Mouse (Mus musculus) CH12.LX (cell line): Measurements from ENCODE around the gene Galm. TPM values are rescaled to one million over a fixed set of nuclear protein-coding genes. Genes with fewer than 3 reads are reported as not detected.

Experiments used
- DNase-seq: peaks from one replicate; pipeline ENCODE4 v3.0.0-alpha.2; 2013; ENCODE audit errors: extremely low read depth
- H3K27ac ChIP-seq: 2 replicates; pipeline ENCODE4 v1.5.1; 2012; ENCODE audit warnings: low read depth, mild to moderate bottlenecking, control low read depth, moderate library complexity; ENCODE audit not compliant: insufficient read depth
- H3K27me3 ChIP-seq: replicated peaks from 2 replicates; pipeline ENCODE3; 2012; ENCODE audit warnings: inconsistent platforms
- H3K36me3 ChIP-seq, 2 experiments: replicated peaks in 1 of 2; 2 replicates each; pipeline versions ENCODE3 to v1.6.1; 2012; ENCODE audit warnings: inconsistent platforms in 1 of 2, low read length in 1 of 2, mild to moderate bottlenecking in 1 of 2, mixed read lengths in 1 of 2, moderate library complexity in 1 of 2; ENCODE audit not compliant: control insufficient read depth in 1 of 2, insufficient read depth in 1 of 2
- H3K4me1 ChIP-seq, 2 experiments: 2 replicates each; pipeline ENCODE4 v1.6.1; 2012; ENCODE audit warnings: inconsistent platforms in 1 of 2, moderate library complexity in 1 of 2; ENCODE audit not compliant: insufficient read depth in 2 of 2, control insufficient read depth in 1 of 2
- H3K4me2 ChIP-seq: 2 replicates; pipeline ENCODE4 v1.6.1; 2012; ENCODE audit warnings: low read depth, mild to moderate bottlenecking, control low read depth; ENCODE audit not compliant: poor library complexity, insufficient read depth, severe bottlenecking
- H3K4me3 ChIP-seq, 3 experiments: fragments of 150-350 bp in 1 of 3; sonication (generic) in 1 of 3; replicated peaks in 1 of 3; 2 replicates each; pipeline versions ENCODE3 to v1.5.1; 2011 to 2012; ENCODE audit warnings: low read depth in 2 of 3, low read length in 2 of 3, mild to moderate bottlenecking in 2 of 3, moderate library complexity in 2 of 3, control low read depth in 1 of 3, improper control_type of control experiment in 1 of 3, inconsistent platforms in 1 of 3, mixed read lengths in 1 of 3; ENCODE audit not compliant: poor library complexity in 1 of 3
- H3K79me2 ChIP-seq: replicated peaks from 2 replicates; pipeline ENCODE4 v1.6.1; 2012; ENCODE audit warnings: mild to moderate bottlenecking, moderate library complexity; ENCODE audit not compliant: control insufficient read depth, poor library complexity, insufficient read depth, severe bottlenecking; ENCODE audit errors: extremely low read depth
- H3K9ac ChIP-seq: 2 replicates; pipeline ENCODE4 v1.6.1; 2012; ENCODE audit warnings: low read depth, mild to moderate bottlenecking, control low read depth, moderate library complexity; ENCODE audit not compliant: insufficient read depth
- H3K9me3 ChIP-seq: replicated peaks from 2 replicates; pipeline ENCODE3; 2012; ENCODE audit warnings: low read length, inconsistent platforms, mixed read lengths
- BHLHE40 ChIP-seq: IDR thresholded peaks from 2 replicates; pipeline ENCODE4 v1.6.1; 2011; ENCODE audit warnings: mild to moderate bottlenecking, low read depth, low read length, improper control_type of control experiment
- CHD2 ChIP-seq: IDR thresholded peaks from 2 replicates; pipeline ENCODE4 v1.6.1; 2011; ENCODE audit warnings: low read length, improper control_type of control experiment
- CTCF ChIP-seq, 2 experiments: IDR thresholded peaks in 1 of 2; conservative IDR thresholded peaks in 1 of 2; 2 replicates each; pipeline ENCODE4 v1.5.1; 2011 to 2012; ENCODE audit warnings: low read depth in 2 of 2, low read length in 2 of 2, improper control_type of control experiment in 1 of 2, inconsistent platforms in 1 of 2, mild to moderate bottlenecking in 1 of 2, moderate library complexity in 1 of 2
- HCFC1 ChIP-seq: IDR thresholded peaks from 2 replicates; pipeline ENCODE4 v1.6.1; 2012; ENCODE audit warnings: low read depth, mild to moderate bottlenecking, inconsistent platforms, low read length, improper control_type of control experiment
- JUN ChIP-seq: IDR thresholded peaks from 2 replicates; pipeline ENCODE4 v1.6.1; 2011; ENCODE audit warnings: low read depth, mild to moderate bottlenecking, low read length, improper control_type of control experiment, moderate library complexity; ENCODE audit not compliant: insufficient read depth
- MAFK ChIP-seq: IDR thresholded peaks from 2 replicates; pipeline ENCODE4 v1.6.1; 2011; ENCODE audit warnings: low read length, improper control_type of control experiment; ENCODE audit not compliant: insufficient replicate concordance
- MAX ChIP-seq: IDR thresholded peaks from 2 replicates; pipeline ENCODE4 v1.6.1; 2011; ENCODE audit warnings: low read length, improper control_type of control experiment
- MAZ ChIP-seq: IDR thresholded peaks from 2 replicates; pipeline ENCODE4 v1.6.1; 2012; ENCODE audit warnings: low read depth, mild to moderate bottlenecking, inconsistent platforms, low read length, improper control_type of control experiment, moderate library complexity
- MXI1 ChIP-seq: IDR thresholded peaks from 2 replicates; pipeline ENCODE4 v1.6.1; 2011; ENCODE audit warnings: mild to moderate bottlenecking, low read depth, low read length, improper control_type of control experiment
- MYC ChIP-seq: IDR thresholded peaks from 2 replicates; pipeline ENCODE4 v1.6.1; 2011; ENCODE audit warnings: low read depth, mild to moderate bottlenecking, improper control_type of control experiment, low read length
- NELFE ChIP-seq: IDR thresholded peaks from 2 replicates; pipeline ENCODE4 v1.6.1; 2011; ENCODE audit warnings: low read depth, low read length, improper control_type of control experiment
- POLR2AphosphoS2 ChIP-seq: IDR thresholded peaks from 2 replicates; pipeline ENCODE4 v1.6.1; 2011; ENCODE audit warnings: low read depth, low read length, improper control_type of control experiment
- RAD21 ChIP-seq: IDR thresholded peaks from 2 replicates; pipeline ENCODE4 v1.6.1; 2011; ENCODE audit warnings: low read depth, mild to moderate bottlenecking, low read length, improper control_type of control experiment, moderate library complexity
- RCOR1 ChIP-seq: conservative IDR thresholded peaks from 2 replicates; pipeline ENCODE4 v1.6.1; 2012; ENCODE audit warnings: low read depth, mild to moderate bottlenecking, inconsistent platforms, low read length, improper control_type of control experiment
- SIN3A ChIP-seq: IDR thresholded peaks from 2 replicates; pipeline ENCODE4 v1.6.1; 2012; ENCODE audit warnings: low read length, improper control_type of control experiment, inconsistent platforms
- SMC3 ChIP-seq: IDR thresholded peaks from 2 replicates; pipeline ENCODE4 v1.6.1; 2011; ENCODE audit warnings: low read depth, low read length, improper control_type of control experiment
- TCF12 ChIP-seq: IDR thresholded peaks from 2 replicates; pipeline ENCODE4 v1.6.1; 2014; ENCODE audit warnings: low read depth, mild to moderate bottlenecking, inconsistent platforms, low read length, improper control_type of control experiment
- UBTF ChIP-seq: IDR thresholded peaks from 2 replicates; pipeline ENCODE4 v1.6.1; 2012; ENCODE audit warnings: low read depth, mild to moderate bottlenecking, inconsistent platforms, low read length, improper control_type of control experiment, moderate library complexity
- USF2 ChIP-seq: conservative IDR thresholded peaks from 2 replicates; pipeline ENCODE4 v1.6.1; 2011; ENCODE audit warnings: low read depth, low read length, improper control_type of control experiment
- ZC3H11A ChIP-seq: IDR thresholded peaks from 2 replicates; pipeline ENCODE4 v1.6.1; 2012; ENCODE audit warnings: low read depth, mild to moderate bottlenecking, inconsistent platforms, low read length, improper control_type of control experiment
- ZKSCAN1 ChIP-seq: IDR thresholded peaks from 2 replicates; pipeline ENCODE4 v1.6.1; 2012; ENCODE audit warnings: low read depth, inconsistent platforms, low read length, improper control_type of control experiment, borderline replicate concordance
- ZMIZ1 ChIP-seq: IDR thresholded peaks from 2 replicates; pipeline ENCODE4 v1.6.1; 2012; ENCODE audit warnings: low read depth, mild to moderate bottlenecking, inconsistent platforms, low read length, improper control_type of control experiment
- dilution Hi-C: fragments of 300-500 bp; cut with MboI; formaldehyde crosslinking; loops from 2 replicates; pipeline ENCODE4 v1.14.3; 2020; ENCODE audit warnings: low sequenced_read_pairs; ENCODE audit not compliant: extremely low pct_unique_long_range_greater_than_20kb, extremely low pct_ligation_motif_present
- in situ Hi-C: fragments of 300-500 bp; cut with MboI; formaldehyde crosslinking; loops from 3 replicates; pipeline ENCODE4 v1.14.3; 2019; ENCODE audit warnings: low sequenced_read_pairs, low pct_ligation_motif_present, low pct_unique_long_range_greater_than_20kb, mixed read lengths
- polyA plus RNA-seq: library from polyadenylated mRNA; unstranded; fragments of >175 nt; gene quantifications from 2 replicates; pipeline ENCODE4 v1.2.1, GENCODE M21; 2012; ENCODE audit warnings: low read depth; ENCODE audit not compliant: insufficient read length
- total RNA-seq, 2 experiments: library from RNA; depleted of rRNA; stranded (reverse); fragments of 300-350 nt in 1 of 2; fragments of >200 nt in 1 of 2; gene quantifications; 2 replicates each; pipeline ENCODE4 v1.2.3; 2012 to 2014

Galm gene
- total and polyA plus RNA-seq, 3 experiments, result 0.09 TPM; not detected in 2

- peaks cover 0 to 3% of the 10 kb centered on the region in 2 experiments; a peak in 1 of 4 replicates for H3K4me1 ChIP-seq
- no peak overlapping the region for H3K4me2 ChIP-seq
- H3K4me3 ChIP-seq, result no peak overlapping the region
- no peak for DNase-seq
- H3K79me2 ChIP-seq, result no peaks in the 10 kb centered on the region
- in situ Hi-C loops (no loop called here), dilution Hi-C loops (no loop called here)
- no peak overlapping the region for H3K27ac ChIP-seq
- H3K36me3 ChIP-seq, result no peaks in the 10 kb centered on the region
- H3K9me3 ChIP-seq, result no peaks in the 10 kb centered on the region
- no peak overlapping the region for H3K9ac ChIP-seq
- TF ChIP-seq HCFC1 (no peak), RAD21 (no peak), SIN3A (no peak), MAFK (no peak), SMC3 (no peak), MAX (no peak), USF2 (no peak)
- H3K27me3 ChIP-seq, result no peaks in the 10 kb centered on the region
Measured at GRCm38 (mm10) chr17:80156905-80157304, 29.6 kb downstream of the Galm start.

- no peaks in the 10 kb centered on the region for H3K27me3 ChIP-seq
- H3K4me2 ChIP-seq, result no peak overlapping the region
- in situ Hi-C loops (no loop called here), dilution Hi-C loops (no loop called here)
- peaks cover 0 to 3% of the 10 kb centered on the region in 2 experiments; a peak in 1 of 4 replicates for H3K4me1 ChIP-seq
- H3K9me3 ChIP-seq, result no peaks in the 10 kb centered on the region
- DNase-seq, result no peak
- no peaks in the 10 kb centered on the region for H3K79me2 ChIP-seq
- H3K9ac ChIP-seq, result no peak overlapping the region
- H3K27ac ChIP-seq, result no peak overlapping the region
- no peak overlapping the region for H3K4me3 ChIP-seq
- H3K36me3 ChIP-seq, result no peaks in the 10 kb centered on the region
- no peak for TF ChIP-seq JUN
- no peak for TF ChIP-seq SIN3A
- no peak for TF ChIP-seq ZMIZ1
- no peak for TF ChIP-seq RAD21
- TF ChIP-seq, all 38 proteins: peak for 0
Measured at GRCm38 (mm10) chr17:80157489-80157888, 30.2 kb downstream of the Galm start.

GRCm38 (mm10) chr17:80160454-80160853 is 33.2 kb downstream of the Galm start:
- no peak overlapping the region for H3K9ac ChIP-seq
- DNase-seq, result no peak

More at GRCm38 (mm10) chr17:80160454-80160853, 33.2 kb downstream of the Galm start:
- H3K4me1 ChIP-seq, result no peaks in the 10 kb centered on the region
- no peak overlapping the region for H3K4me3 ChIP-seq
- H3K27ac ChIP-seq, result no peak overlapping the region
- dilution Hi-C loops, result no loop called here
- no peaks in the 10 kb centered on the region for H3K27me3 ChIP-seq
- no peak overlapping the region for H3K4me2 ChIP-seq
- in situ Hi-C loops, result no loop called here
- H3K79me2 ChIP-seq, result no peaks in the 10 kb centered on the region
- TF ChIP-seq NELFE (no peak), UBTF (no peak), CTCF (conservative IDR thresholded peaks at IDR 0.05 in 1 of 2, IDR thresholded peaks at IDR 0.05 in 1 of 2; ENCODE audit: low read depth in 2 of 2, low read length in 2 of 2) (no peak), ZKSCAN1 (no peak), BHLHE40 (no peak), CHD2 (no peak), RCOR1 (no peak), SMC3 (no peak), MXI1 (no peak), ZC3H11A (no peak), MYC (no peak), MAZ (no peak), POLR2AphosphoS2 (no peak), ZMIZ1 (no peak), TCF12 (no peak)
- H3K9me3 ChIP-seq, result no peaks in the 10 kb centered on the region
- no peaks in the 10 kb centered on the region for H3K36me3 ChIP-seq
